Mouse (Mus musculus) Muller cell, postnatal 12 days (primary cell): ENCODE results near the gene Tmem237.

Experiments
- DNase-seq: peaks from one replicate; pipeline ENCODE4 v3.0.0-alpha.2; 2015; ENCODE audit errors: inconsistent ontology term

The Tmem237 gene

GRCm38 (mm10) chr1:59119720-59120457, at the start of gene Tmem237:
TSS of gene Tmem237 (minus strand) at chr1:59120408.
- peak; percentile 98 for DNase-seq

GRCm38 (mm10) chr1:59169586-59169985, 49.4 kb upstream of the Tmem237 start:
- DNase-seq, result peak; percentile 54

- DNase-seq, result no peak
Observed at GRCm38 (mm10) chr1:59168556-59168955, 48.3 kb upstream of the Tmem237 start.

GRCm38 (mm10) chr1:59167654-59168425, 47.6 kb upstream of the Tmem237 start:
- DNase-seq, result peak; percentile 5

GRCm38 (mm10) chr1:59166232-59166905, 46.2 kb upstream of the Tmem237 start:
- no peak for DNase-seq

- no peak for DNase-seq
Observed at GRCm38 (mm10) chr1:59163918-59164317, 43.7 kb upstream of the Tmem237 start.

GRCm38 (mm10) chr1:59163030-59163461, 42.8 kb upstream of the Tmem237 start, which contains the start of gene Mpp4:
TSS of gene Mpp4 (minus strand) at chr1:59163389.
- peak; percentile 85 for DNase-seq

- no peak for DNase-seq
Observed at GRCm38 (mm10) chr1:59162309-59163024, 42.3 kb upstream of the Tmem237 start.

GRCm38 (mm10) chr1:59161396-59161795, 41.2 kb upstream of the Tmem237 start:
- DNase-seq, result no peak

GRCm38 (mm10) chr1:59160871-59161270, 40.7 kb upstream of the Tmem237 start:
- no peak for DNase-seq

- DNase-seq, result no peak
Observed at GRCm38 (mm10) chr1:59159136-59159535, 38.9 kb upstream of the Tmem237 start.

- no peak for DNase-seq
Observed at GRCm38 (mm10) chr1:59158498-59158897, 38.3 kb upstream of the Tmem237 start.

GRCm38 (mm10) chr1:59157846-59158245, 37.6 kb upstream of the Tmem237 start:
- DNase-seq, result no peak

GRCm38 (mm10) chr1:59152346-59152745, 32.1 kb upstream of the Tmem237 start:
- no peak for DNase-seq

- DNase-seq, result no peak
Observed at GRCm38 (mm10) chr1:59150542-59150941, 30.3 kb upstream of the Tmem237 start.

- DNase-seq, result no peak
Observed at GRCm38 (mm10) chr1:59144543-59144942, 24.3 kb upstream of the Tmem237 start.

GRCm38 (mm10) chr1:59142809-59143208, 22.6 kb upstream of the Tmem237 start:
- peak; percentile 49 for DNase-seq

- DNase-seq, result no peak
Observed at GRCm38 (mm10) chr1:59134419-59134818, 14.2 kb upstream of the Tmem237 start.

GRCm38 (mm10) chr1:59128879-59129278, 8.7 kb upstream of the Tmem237 start:
- DNase-seq, result no peak

GRCm38 (mm10) chr1:59125558-59125957, 5.3 kb upstream of the Tmem237 start:
- DNase-seq, result no peak

- DNase-seq, result no peak
Observed at GRCm38 (mm10) chr1:59110524-59110923, 9.7 kb downstream of the Tmem237 start.

GRCm38 (mm10) chr1:59102071-59102470, 18.1 kb downstream of the Tmem237 start:
- DNase-seq, result no peak
